Mouse (Mus musculus) stomach, embryonic 16.5 days (tissue): ENCODE data around the gene Prdx6. TPM values are rescaled to one million over a fixed set of nuclear protein-coding genes. Genes with fewer than 3 reads are reported as not detected.
A peak's percentile ranks its signal among the peaks of the same experiment; 100 is the strongest.

Source experiments
- ATAC-seq: fragments of 200-750 bp; cut with Nextera tagmentation; 2 replicates; pipeline ENCODE4 v1.8.0; 2017; ENCODE audit warnings: moderate number of reproducible peaks, moderate TSS enrichment; ENCODE audit not compliant: insufficient read depth, low FRiP score
- H3K27ac ChIP-seq: fragments of 300-500 bp; sonication (generic); 2 replicates; pipeline ENCODE4 v1.5.1; 2014; ENCODE audit warnings: low read length
- H3K27me3 ChIP-seq: fragments of 300-500 bp; sonication (generic); 2 replicates; pipeline ENCODE4 v1.6.1; 2014; ENCODE audit warnings: low read length, control low read depth, mixed read lengths; ENCODE audit not compliant: control insufficient read depth, insufficient read depth
- H3K36me3 ChIP-seq: fragments of 300-500 bp; sonication (generic); 2 replicates; pipeline ENCODE4 v1.6.1; 2014; ENCODE audit warnings: low read length; ENCODE audit not compliant: control insufficient read depth, insufficient read depth
- H3K4me1 ChIP-seq: fragments of 300-500 bp; sonication (generic); 2 replicates; pipeline ENCODE4 v1.6.1; 2014; ENCODE audit warnings: low read length, control low read depth, mixed read lengths; ENCODE audit not compliant: control insufficient read depth, insufficient read depth
- H3K4me2 ChIP-seq: fragments of 300-500 bp; sonication (generic); 2 replicates; pipeline ENCODE4 v1.6.1; 2014; ENCODE audit warnings: low read depth, low read length, mixed read lengths
- H3K4me3 ChIP-seq: fragments of 300-500 bp; sonication (generic); replicated peaks from 2 replicates; pipeline ENCODE4 v1.5.1; 2014; ENCODE audit warnings: mild to moderate bottlenecking, low read length
- H3K9ac ChIP-seq: fragments of 300-500 bp; sonication (generic); 2 replicates; pipeline ENCODE4 v1.6.1; 2014; ENCODE audit warnings: low read length
- H3K9me3 ChIP-seq: fragments of 300-500 bp; sonication (generic); replicated peaks from 2 replicates; pipeline ENCODE4 v1.6.1; 2016; ENCODE audit warnings: low read length, control low read depth; ENCODE audit not compliant: control insufficient read depth
- WGBS: fragments of 180-500 bp; shearing (Covaris S2); extraction: QIAGEN DNeasy Blood & Tissue Kit; methylation state at CpG from one replicate; pipeline ENCODE4 v1.1.7; 2014; 5-methylcytosine and 5-hydroxymethylcytosine counted together
- polyA plus RNA-seq: library from polyadenylated mRNA; unstranded; fragments of >200 nt; fragmentation: Nextera tagmentation; extraction: Ambion mirVana; gene quantifications from 2 replicates; pipeline ENCODE4 v1.2.1, GENCODE M21; 2015

The Prdx6 gene
- polyA plus RNA-seq, 1 experiment from 2014 or later: 436 TPM

- Histone ChIP-seq H3K27ac (no peak overlapping the region), H3K4me2 (no peak overlapping the region), H3K4me1 (no peaks in the 10 kb centered on the region), H3K9ac (no peak overlapping the region), H3K27me3 (no peaks in the 10 kb centered on the region), H3K36me3 (no peaks in the 10 kb centered on the region), H3K4me3 (no peak overlapping the region), H3K9me3 (no peaks in the 10 kb centered on the region)
- WGBS: 56% methylated on average over 4 of the region's 4 CpGs
- no peak for ATAC-seq
Measured at GRCm38 (mm10) chr1:161269346-161269745, 18.3 kb upstream of the Prdx6 start.

GRCm38 (mm10) chr1:161268884-161269283, 17.9 kb upstream of the Prdx6 start:
- Histone ChIP-seq H3K27ac (no peak overlapping the region), H3K9ac (no peak overlapping the region), H3K4me3 (no peak overlapping the region), H3K27me3 (no peaks in the 10 kb centered on the region), H3K9me3 (no peaks in the 10 kb centered on the region), H3K4me2 (no peak overlapping the region), H3K36me3 (no peaks in the 10 kb centered on the region), H3K4me1 (no peaks in the 10 kb centered on the region)
- no peak for ATAC-seq
- 56% methylated on average over 5 of the region's 5 CpGs for WGBS

DNA sequence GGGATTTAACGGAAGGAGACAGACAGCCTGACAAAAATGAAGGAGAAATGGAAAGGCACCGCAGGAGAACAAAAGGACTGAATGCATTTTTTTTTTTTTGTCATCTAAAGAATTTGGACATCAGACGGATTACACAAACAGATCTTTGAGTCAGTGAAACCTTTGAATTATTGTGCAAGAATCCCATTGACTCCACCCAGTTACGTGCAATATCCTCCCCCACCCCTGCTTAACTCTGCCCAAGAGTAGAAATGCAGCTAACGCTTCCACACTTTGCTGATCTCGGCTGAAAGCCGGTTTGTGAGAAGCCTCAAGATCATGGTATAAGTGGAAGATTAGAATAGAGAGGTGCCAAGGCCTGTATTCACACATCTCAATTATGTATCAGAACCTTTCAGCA, 17.1 kb upstream of the Prdx6 start:
- Histone ChIP-seq H3K36me3 (no peaks in the 10 kb centered on the region), H3K9ac (no peak overlapping the region), H3K9me3 (no peaks in the 10 kb centered on the region), H3K4me3 (no peak overlapping the region), H3K27me3 (no peaks in the 10 kb centered on the region), H3K4me2 (no peak overlapping the region), H3K4me1 (no peaks in the 10 kb centered on the region), H3K27ac (no peak overlapping the region)
- WGBS: 58% methylated on average over 7 of the region's 7 CpGs
- no peak for ATAC-seq

- Histone ChIP-seq H3K36me3 (no peaks in the 10 kb centered on the region), H3K27me3 (no peaks in the 10 kb centered on the region), H3K4me3 (no peak overlapping the region), H3K27ac (no peak overlapping the region), H3K9ac (no peak overlapping the region), H3K4me1 (no peaks in the 10 kb centered on the region), H3K9me3 (no peaks in the 10 kb centered on the region), H3K4me2 (no peak overlapping the region)
- WGBS: 69% methylated on average over 5 of the region's 5 CpGs
- peak; percentile 79; the same call in 1 of the 2 replicates for ATAC-seq
Measured at GRCm38 (mm10) chr1:161264961-161265360, 13.9 kb upstream of the Prdx6 start.

GRCm38 (mm10) chr1:161263584-161263983, 12.6 kb upstream of the Prdx6 start:
- Histone ChIP-seq H3K4me1 (no peaks in the 10 kb centered on the region), H3K27me3 (no peaks in the 10 kb centered on the region), H3K4me2 (no peak overlapping the region), H3K9me3 (no peaks in the 10 kb centered on the region), H3K36me3 (no peaks in the 10 kb centered on the region), H3K9ac (no peak overlapping the region), H3K4me3 (no peak overlapping the region), H3K27ac (no peak overlapping the region)
- no peak for ATAC-seq
- 84% methylated on average over 8 of the region's 8 CpGs for WGBS

DNA sequence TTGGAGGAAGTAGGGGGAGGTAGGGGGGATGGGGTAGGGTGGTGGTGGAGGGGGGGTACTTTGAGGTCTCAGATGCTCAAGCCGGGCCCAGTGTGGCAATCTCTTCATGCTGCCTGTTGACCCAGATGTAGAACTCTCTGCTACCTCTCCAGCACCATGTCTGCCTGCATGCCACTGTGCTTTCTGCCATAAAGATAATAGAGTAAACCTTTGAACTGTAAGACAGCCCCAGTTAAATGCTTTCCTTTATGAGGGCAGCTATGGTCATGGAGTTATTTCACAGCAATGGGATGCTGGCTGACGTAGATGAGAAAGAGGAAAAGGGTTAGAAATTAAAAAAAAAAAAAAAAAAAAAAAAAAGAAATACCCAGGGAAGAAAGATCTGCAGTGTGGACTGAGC, 11.5 kb upstream of the Prdx6 start:
- WGBS: 84% methylated on average over 2 of the region's 2 CpGs
- no peak overlapping the region for H3K4me3 ChIP-seq
- no peaks in the 10 kb centered on the region for H3K9me3 ChIP-seq
- H3K4me2 ChIP-seq: no peak overlapping the region
- H3K27ac ChIP-seq: no peak overlapping the region
- H3K4me1 ChIP-seq: no peaks in the 10 kb centered on the region
- H3K36me3 ChIP-seq: no peaks in the 10 kb centered on the region
- no peak overlapping the region for H3K9ac ChIP-seq
- no peak for ATAC-seq
- H3K27me3 ChIP-seq: no peaks in the 10 kb centered on the region

DNA sequence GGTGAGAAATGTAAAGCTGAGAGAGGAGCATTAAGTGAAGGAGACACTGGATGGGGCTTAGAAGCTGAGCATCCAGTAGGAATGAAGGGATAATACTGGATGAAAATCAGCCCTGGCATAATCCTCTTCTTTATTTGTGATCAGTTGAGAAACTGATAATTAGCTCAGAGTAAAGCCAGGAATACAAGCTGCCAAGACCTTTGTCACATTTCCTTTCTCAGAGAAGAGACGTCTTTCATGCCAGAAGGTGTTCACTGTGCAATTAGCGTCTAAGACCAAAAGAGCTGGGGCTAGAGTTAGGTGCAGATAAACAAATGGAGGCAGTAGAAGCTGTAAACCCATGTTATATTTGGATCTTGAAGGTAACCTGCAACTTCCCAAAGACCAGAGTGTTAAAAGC, 9.7 kb upstream of the Prdx6 start:
- H3K4me2 ChIP-seq: no peak overlapping the region
- H3K4me3 ChIP-seq: no peak overlapping the region
- ATAC-seq: no peak
- H3K36me3 ChIP-seq: no peaks in the 10 kb centered on the region
- H3K9ac ChIP-seq: no peak overlapping the region
- WGBS: 75% methylated on average over 2 of the region's 2 CpGs
- no peaks in the 10 kb centered on the region for H3K27me3 ChIP-seq
- H3K9me3 ChIP-seq: no peaks in the 10 kb centered on the region
- H3K4me1 ChIP-seq: no peaks in the 10 kb centered on the region
- no peak overlapping the region for H3K27ac ChIP-seq

DNA sequence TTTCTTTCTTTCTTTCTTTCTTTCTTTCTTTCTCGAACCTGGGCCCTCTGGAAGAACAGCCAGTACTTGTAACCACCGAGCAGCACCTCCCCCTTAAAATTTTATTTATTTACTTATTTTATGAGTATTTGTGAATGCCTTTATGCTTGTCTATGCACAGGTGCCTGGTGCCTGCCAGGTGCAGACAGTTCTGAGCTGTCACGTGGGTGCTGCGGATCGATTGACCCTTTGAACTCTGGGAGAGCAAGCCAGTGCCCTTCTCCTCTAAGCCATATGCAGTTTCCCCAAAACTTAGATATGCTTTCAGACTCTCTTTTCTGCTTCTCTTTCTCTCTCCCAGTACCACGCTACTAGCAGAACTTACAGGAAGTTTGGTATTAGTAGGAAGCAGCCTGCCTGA, 8.1 kb upstream of the Prdx6 start:
- no peak overlapping the region for H3K27ac ChIP-seq
- H3K9me3 ChIP-seq: no peaks in the 10 kb centered on the region
- H3K9ac ChIP-seq: no peak overlapping the region
- ATAC-seq: no peak
- no peak overlapping the region for H3K4me2 ChIP-seq
- no peaks in the 10 kb centered on the region for H3K27me3 ChIP-seq
- no peaks in the 10 kb centered on the region for H3K36me3 ChIP-seq
- H3K4me3 ChIP-seq: no peak overlapping the region
- no peaks in the 10 kb centered on the region for H3K4me1 ChIP-seq
- 63% methylated on average over 6 of the region's 6 CpGs for WGBS

DNA sequence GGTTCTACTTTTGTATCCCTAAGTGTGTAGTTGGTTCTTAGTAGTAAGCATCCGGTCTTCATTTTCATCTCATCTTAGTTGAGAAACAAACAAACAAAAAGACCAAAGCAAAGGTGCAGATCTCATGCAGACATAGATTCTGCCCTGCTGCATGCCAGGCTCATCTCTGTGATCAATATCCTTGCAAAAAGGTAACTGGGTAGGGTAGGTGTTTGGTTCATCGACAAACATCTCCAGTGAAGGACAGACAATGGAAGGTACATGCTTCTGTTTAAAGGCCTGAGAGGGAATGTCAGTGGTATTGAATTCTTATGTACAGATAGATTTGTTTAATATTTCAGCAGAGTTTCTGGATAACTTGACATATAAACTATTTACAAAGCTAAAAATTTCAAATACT, 7.3 kb upstream of the Prdx6 start:
- 84% methylated on average over 2 of the region's 2 CpGs for WGBS
- no peaks in the 10 kb centered on the region for H3K9me3 ChIP-seq

GRCm38 (mm10) chr1:161256918-161257317, 5.9 kb upstream of the Prdx6 start:
- H3K4me1 ChIP-seq: no peaks in the 10 kb centered on the region
- no peak for ATAC-seq
- H3K4me2 ChIP-seq: no peak overlapping the region
- H3K4me3 ChIP-seq: no peak overlapping the region
- H3K9ac ChIP-seq: no peak overlapping the region
- H3K27me3 ChIP-seq: no peaks in the 10 kb centered on the region
- no peak overlapping the region for H3K27ac ChIP-seq
- 73% methylated on average over 7 of the region's 7 CpGs for WGBS
- no peaks in the 10 kb centered on the region for H3K9me3 ChIP-seq
- H3K36me3 ChIP-seq: no peaks in the 10 kb centered on the region

More for the DNA sequence above, 7.3 kb upstream of the Prdx6 start:
- Histone ChIP-seq H3K36me3 (no peaks in the 10 kb centered on the region), H3K4me1 (no peaks in the 10 kb centered on the region), H3K27me3 (no peaks in the 10 kb centered on the region), H3K27ac (no peak overlapping the region), H3K4me2 (no peak overlapping the region), H3K9ac (no peak overlapping the region), H3K4me3 (no peak overlapping the region)
- no peak for ATAC-seq
